Mouse (Mus musculus) lung, embryonic 15.5 days (tissue): ENCODE results near the gene Spred2. TPM values are rescaled to one million over a fixed set of nuclear protein-coding genes. Genes with fewer than 3 reads are reported as not detected.
A peak's percentile ranks its signal among the peaks of the same experiment; 100 is the strongest.

Experiments used
- ATAC-seq: fragments of 200-750 bp; cut with Nextera tagmentation; 2 replicates; pipeline ENCODE4 v1.8.0; 2017; ENCODE audit warnings: moderate number of reproducible peaks, borderline replicate concordance; ENCODE audit not compliant: low FRiP score, low TSS enrichment; ENCODE audit errors: extremely low read depth
- H3K27ac ChIP-seq: fragments of 300-500 bp; sonication (generic); 2 replicates; pipeline ENCODE4 v1.5.1; 2015; ENCODE audit warnings: moderate library complexity, mild to moderate bottlenecking, inconsistent platforms
- H3K27me3 ChIP-seq: fragments of 300-500 bp; sonication (generic); 2 replicates; pipeline ENCODE4 v1.6.1; 2015; ENCODE audit warnings: inconsistent platforms
- H3K36me3 ChIP-seq: fragments of 300-500 bp; sonication (generic); 2 replicates; pipeline ENCODE4 v1.6.1; 2015; ENCODE audit warnings: inconsistent platforms
- H3K4me1 ChIP-seq: fragments of 300-500 bp; sonication (generic); 2 replicates; pipeline ENCODE4 v1.6.1; 2015; ENCODE audit warnings: inconsistent platforms
- H3K4me2 ChIP-seq: fragments of 300-500 bp; sonication (generic); 2 replicates; pipeline ENCODE4 v1.6.1; 2015; ENCODE audit warnings: inconsistent platforms, mild to moderate bottlenecking, moderate library complexity
- H3K4me3 ChIP-seq: fragments of 300-500 bp; sonication (generic); 2 replicates; pipeline ENCODE4 v1.5.1; 2015; ENCODE audit warnings: mild to moderate bottlenecking, inconsistent platforms
- H3K9ac ChIP-seq: fragments of 300-500 bp; sonication (generic); 2 replicates; pipeline ENCODE4 v1.6.1; 2015; ENCODE audit warnings: inconsistent platforms
- H3K9me3 ChIP-seq: fragments of 300-500 bp; sonication (generic); 2 replicates; pipeline ENCODE4 v1.6.1; 2016; ENCODE audit warnings: inconsistent platforms
- WGBS: fragments of 180-500 bp; shearing (Covaris S2); methylation state at CpG from one replicate; pipeline ENCODE4 v1.1.7; 2015; 5-methylcytosine and 5-hydroxymethylcytosine counted together
- polyA plus RNA-seq: library from polyadenylated mRNA; unstranded; fragments of >200 nt; fragmentation: Nextera tagmentation; extraction: Ambion mirVana; gene quantifications from 2 replicates; pipeline ENCODE4 v1.2.1, GENCODE M21; 2015

Gene Spred2
- polyA plus RNA-seq, 1 experiment from 2014 or later, result 6.3 TPM

DNA sequence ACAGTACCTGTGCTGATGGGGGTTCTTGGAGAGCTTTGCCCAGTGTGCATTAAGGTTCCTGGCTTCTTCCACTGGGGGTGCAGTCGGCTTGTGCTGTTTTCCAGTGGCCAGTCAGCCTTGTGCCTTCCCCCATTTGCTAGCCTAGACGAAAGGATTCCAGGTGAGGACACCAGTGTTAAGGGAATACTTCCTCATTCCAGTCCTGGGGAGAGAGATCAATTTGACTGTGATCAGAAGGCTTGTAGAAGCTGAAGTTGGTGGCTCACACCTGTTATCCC lies 2.6 kb downstream of the Spred2 start:
- H3K4me3 ChIP-seq, result peak overlapping the region; percentile 90; the same call in 1 of the 2 replicates
- no peaks in the 10 kb centered on the region for H3K36me3 ChIP-seq
- no peak for ATAC-seq
- WGBS, result 47% methylated on average over 2 of the region's 2 CpGs
- peak overlapping the region; percentile 90 for H3K4me2 ChIP-seq
- H3K9me3 ChIP-seq, result no peaks in the 10 kb centered on the region
- H3K4me1 ChIP-seq, result peaks cover 21% of the 10 kb centered on the region
- no peaks in the 10 kb centered on the region for H3K27me3 ChIP-seq
- no peak overlapping the region for H3K9ac ChIP-seq
- no peak overlapping the region for H3K27ac ChIP-seq

DNA sequence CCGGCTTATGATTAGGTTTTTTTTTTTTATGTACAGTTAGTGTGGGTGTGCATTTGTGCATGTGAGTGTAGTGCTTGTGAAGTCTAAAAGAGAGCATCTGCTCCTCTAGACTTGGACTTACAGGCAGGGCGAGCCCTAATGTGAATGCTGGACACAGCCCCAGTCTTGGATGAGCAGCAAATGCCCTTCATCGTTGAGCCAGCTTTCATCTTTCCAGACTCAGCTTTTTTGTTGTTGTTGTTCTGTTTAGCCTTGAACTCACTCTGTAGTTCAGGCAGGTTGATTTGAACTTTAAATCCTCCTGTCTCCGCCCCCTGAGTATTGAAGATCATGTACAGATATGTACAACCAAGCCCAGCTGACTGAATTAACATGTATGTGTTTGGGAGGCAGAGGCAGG lies 4.5 kb downstream of the Spred2 start:
- Histone ChIP-seq H3K9ac (no peak overlapping the region), H3K36me3 (no peaks in the 10 kb centered on the region), H3K4me3 (no peak overlapping the region), H3K27me3 (no peaks in the 10 kb centered on the region), H3K4me1 (peaks cover 21% of the 10 kb centered on the region), H3K27ac (no peak overlapping the region), H3K4me2 (no peak overlapping the region), H3K9me3 (no peaks in the 10 kb centered on the region)
- no peak for ATAC-seq
- WGBS, result 90% methylated on average over 4 of the region's 4 CpGs

DNA sequence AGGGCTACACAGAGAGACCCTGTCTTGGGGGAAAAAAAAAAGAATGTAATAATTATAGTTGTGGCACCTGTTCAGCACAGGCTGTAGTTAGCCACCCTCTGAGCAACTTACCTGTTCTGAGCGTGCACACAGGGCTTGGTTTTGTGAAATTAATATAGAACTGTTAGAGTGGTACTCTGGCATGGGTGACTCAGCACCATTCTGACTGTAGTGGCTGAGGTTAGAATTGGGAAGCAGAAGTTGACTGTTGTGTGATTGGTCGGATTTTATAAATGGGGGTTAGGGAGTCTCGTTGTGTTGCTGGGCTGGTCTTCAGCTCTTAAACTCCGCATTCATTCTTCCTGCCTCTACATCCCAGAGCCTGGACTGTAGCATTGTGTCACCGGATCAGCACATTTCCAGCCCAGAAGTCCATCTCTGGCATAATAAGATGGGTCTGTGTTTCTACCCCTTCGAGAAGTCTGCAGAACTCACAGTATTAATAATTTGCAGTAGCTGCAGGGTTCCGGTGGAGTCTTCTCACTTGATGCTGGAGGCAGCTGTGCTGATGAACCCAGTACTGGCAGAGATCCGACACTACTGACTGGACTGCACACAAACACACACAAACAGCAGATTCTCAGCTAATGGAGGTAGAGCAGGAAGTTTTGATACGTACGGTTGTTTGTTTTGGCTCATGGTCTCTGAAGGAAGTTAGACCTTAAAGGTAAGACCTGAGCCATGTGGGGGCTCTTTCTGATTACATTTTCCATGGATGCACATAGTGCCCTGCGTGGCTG lies 5.1 kb downstream of the Spred2 start:
- Histone ChIP-seq H3K27ac (no peak overlapping the region), H3K9ac (no peak overlapping the region), H3K9me3 (no peaks in the 10 kb centered on the region), H3K4me1 (peaks cover 21% of the 10 kb centered on the region), H3K4me3 (no peak overlapping the region), H3K4me2 (no peak overlapping the region), H3K36me3 (no peaks in the 10 kb centered on the region), H3K27me3 (no peaks in the 10 kb centered on the region)
- 63% methylated on average over 11 of the region's 11 CpGs for WGBS
- no peak for ATAC-seq

DNA sequence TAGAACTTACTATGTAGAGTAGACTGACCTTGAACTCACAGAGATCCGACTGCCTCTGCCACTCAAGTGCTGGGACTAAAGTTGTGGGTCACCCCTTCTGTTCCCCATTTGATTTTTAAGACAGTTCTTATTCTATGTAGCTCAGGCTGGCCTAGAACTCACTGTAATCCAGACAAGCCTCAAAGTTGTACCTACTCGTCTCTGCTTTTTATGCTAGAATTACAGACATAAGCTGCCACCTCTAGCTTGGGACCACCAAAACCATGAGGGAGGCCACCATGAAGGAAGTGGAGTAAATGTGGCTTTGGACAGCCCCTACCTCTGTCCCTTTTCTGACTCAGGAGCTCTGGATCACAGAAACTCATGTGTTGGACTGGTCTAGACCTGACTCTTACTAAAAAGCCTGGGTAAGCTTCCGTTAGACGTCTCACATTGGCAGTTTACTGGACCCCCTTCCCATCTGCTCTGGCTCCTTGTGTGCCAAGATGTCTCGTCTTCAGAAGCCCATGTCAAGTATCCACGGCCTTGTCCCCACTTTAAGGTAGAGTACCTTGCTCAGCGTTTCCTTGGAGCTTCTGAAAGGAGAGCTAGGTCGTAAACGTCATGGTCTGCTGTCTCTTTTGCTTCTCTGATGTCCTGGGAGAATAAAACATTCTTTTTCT lies 7.5 kb downstream of the Spred2 start:
- 89% methylated on average over 9 of the region's 9 CpGs for WGBS
- Histone ChIP-seq H3K27ac (no peak overlapping the region), H3K9ac (no peak overlapping the region), H3K4me2 (no peak overlapping the region), H3K36me3 (no peaks in the 10 kb centered on the region), H3K27me3 (peaks cover 3% of the 10 kb centered on the region; the same call in 1 of the 2 replicates), H3K4me1 (peaks cover 23% of the 10 kb centered on the region), H3K4me3 (no peak overlapping the region), H3K9me3 (no peaks in the 10 kb centered on the region)
- ATAC-seq, result no peak

DNA sequence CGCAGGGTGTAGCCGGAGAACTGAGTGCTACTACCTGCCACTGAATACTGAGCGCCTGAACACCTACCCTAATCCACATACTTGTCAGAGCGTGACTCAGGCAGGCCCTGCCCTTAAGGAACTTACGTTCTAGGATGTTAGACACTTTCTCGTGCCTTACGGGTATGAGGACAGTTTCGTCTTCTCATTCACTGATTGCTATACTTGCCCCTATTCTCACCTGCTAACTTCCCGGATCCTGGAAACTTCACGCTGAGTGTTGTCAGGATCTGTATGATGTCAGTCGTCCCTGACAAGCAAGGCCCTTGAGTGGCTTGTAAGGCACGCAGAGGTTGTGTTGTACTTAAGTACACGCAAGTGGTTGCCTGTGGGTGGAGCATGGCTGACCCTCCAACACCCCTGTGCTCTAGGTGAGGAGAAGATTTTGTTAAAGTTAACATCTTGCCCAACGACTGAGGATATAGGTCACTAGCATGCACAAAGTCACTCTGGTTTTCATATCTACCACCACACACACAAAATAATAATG lies 8.9 kb downstream of the Spred2 start:
- no peak for ATAC-seq
- H3K36me3 ChIP-seq, result no peaks in the 10 kb centered on the region
- H3K4me2 ChIP-seq, result no peak overlapping the region
- no peak overlapping the region for H3K9ac ChIP-seq
- H3K4me1 ChIP-seq, result peaks cover 24% of the 10 kb centered on the region
- H3K27ac ChIP-seq, result no peak overlapping the region
- peaks cover 6% of the 10 kb centered on the region; the same call in 1 of the 2 replicates for H3K27me3 ChIP-seq
- no peaks in the 10 kb centered on the region for H3K9me3 ChIP-seq
- 76% methylated on average over 14 of the region's 14 CpGs for WGBS
- H3K4me3 ChIP-seq, result no peak overlapping the region

DNA sequence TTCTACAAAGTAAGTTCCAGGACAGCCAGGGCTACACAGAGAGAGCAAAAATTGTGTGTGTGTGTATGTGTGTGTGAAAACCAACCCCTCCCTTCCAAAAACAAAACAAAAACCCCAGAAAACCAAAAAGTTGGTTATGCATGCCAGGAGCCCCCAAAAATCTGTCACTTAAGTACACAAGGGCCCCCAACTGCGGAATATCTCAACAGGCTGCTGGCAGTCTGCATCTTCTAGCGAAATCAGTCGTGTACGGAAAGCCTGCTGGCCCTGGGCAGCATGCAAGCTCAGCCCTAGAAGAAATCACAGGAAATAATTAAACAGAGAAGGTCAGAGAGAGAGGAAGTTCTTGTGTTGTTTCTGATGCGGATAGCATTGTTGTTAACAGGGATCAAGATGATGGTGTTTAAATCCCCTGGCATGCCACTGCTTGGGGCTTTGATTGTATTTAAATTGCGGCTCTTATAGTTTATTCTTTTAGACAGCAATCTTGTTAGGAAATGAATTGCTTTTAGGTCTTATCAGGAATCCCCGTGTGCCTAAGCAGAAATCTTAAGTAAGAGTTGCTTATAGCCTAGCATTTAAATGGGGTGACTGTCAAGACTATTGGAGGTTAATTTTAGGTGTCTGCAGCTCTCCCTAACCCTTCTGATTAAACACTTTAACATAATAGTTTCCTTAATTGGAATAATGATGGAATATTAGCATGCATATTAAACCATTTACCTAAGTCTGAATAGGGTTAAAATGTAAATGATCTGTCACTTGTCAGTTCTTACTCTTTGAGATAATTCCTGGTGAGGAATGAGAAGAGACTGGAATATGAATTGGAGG lies 11.6 kb downstream of the Spred2 start:
- Histone ChIP-seq H3K9ac (no peak overlapping the region), H3K4me3 (no peak overlapping the region), H3K9me3 (no peaks in the 10 kb centered on the region), H3K36me3 (no peaks in the 10 kb centered on the region), H3K27ac (no peak overlapping the region), H3K27me3 (peaks cover 6% of the 10 kb centered on the region; the same call in 1 of the 2 replicates), H3K4me1 (peaks cover 17% of the 10 kb centered on the region), H3K4me2 (no peak overlapping the region)
- 35% methylated on average over 7 of the region's 7 CpGs for whole genome bisulfite sequencing
- ATAC-seq, result no peak

DNA sequence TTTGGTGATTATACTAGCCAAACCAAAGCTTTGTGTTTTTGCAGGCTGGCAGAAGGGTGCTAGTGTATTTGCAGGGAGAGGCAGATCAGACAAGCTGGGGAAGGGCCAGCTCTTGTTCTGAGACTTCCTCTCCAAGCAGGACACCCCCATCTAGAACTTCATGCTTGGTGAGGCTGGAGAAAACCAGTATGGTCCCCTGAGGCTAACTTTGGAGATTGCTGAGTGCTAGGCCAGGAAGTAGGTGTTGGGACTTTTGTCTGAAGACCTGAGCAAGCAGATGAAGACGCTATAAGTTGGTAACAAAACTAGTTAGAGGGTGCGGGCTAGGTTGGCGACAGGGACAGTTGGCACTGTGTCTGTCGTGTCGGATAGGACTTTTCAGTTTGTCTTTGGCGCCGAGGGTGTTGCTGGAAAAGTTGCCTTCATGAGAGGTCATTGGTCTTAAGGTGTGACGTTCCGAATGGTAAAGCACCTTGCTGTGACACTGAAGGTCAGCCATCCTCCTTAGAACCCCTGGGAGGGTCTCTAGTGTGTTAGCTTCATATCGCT lies 14.4 kb downstream of the Spred2 start:
- H3K4me1 ChIP-seq, result peaks cover 20% of the 10 kb centered on the region
- no peak overlapping the region for H3K9ac ChIP-seq
- no peak overlapping the region for H3K4me3 ChIP-seq
- H3K4me2 ChIP-seq, result no peak overlapping the region
- no peaks in the 10 kb centered on the region for H3K9me3 ChIP-seq
- H3K27ac ChIP-seq, result no peak overlapping the region
- WGBS, result 93% methylated on average over 10 of the region's 10 CpGs
- no peak for ATAC-seq
- H3K27me3 ChIP-seq, result peaks cover 6% of the 10 kb centered on the region; the same call in 1 of the 2 replicates
- no peaks in the 10 kb centered on the region for H3K36me3 ChIP-seq

DNA sequence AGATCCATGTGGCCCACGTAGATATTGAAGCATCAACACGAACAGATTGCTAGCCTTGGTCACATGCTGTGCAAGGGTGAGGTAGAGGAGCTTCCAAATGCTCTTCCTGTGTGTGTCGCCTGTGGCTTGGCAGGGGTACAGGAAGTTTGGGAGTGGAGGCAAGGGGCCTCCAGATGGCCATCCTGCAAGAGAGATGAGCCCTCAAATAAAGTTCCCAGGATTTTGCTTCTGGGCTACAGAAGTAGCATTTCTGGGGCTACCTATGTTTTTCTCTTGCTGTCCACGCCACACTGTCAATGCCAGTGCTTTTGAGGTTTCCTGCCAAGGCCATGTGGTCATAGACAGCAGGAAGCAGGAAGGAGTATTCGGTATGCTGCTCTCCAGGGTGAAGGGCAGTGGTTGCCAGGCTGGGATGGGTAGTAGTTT lies 15.1 kb downstream of the Spred2 start:
- Histone ChIP-seq H3K9ac (no peak overlapping the region), H3K27me3 (peaks cover 6% of the 10 kb centered on the region; the same call in 1 of the 2 replicates), H3K9me3 (no peaks in the 10 kb centered on the region), H3K4me2 (no peak overlapping the region), H3K27ac (no peak overlapping the region), H3K4me3 (no peak overlapping the region), H3K4me1 (peaks cover 20% of the 10 kb centered on the region), H3K36me3 (no peaks in the 10 kb centered on the region)
- no peak for ATAC-seq
- 56% methylated on average over 5 of the region's 5 CpGs for WGBS

DNA sequence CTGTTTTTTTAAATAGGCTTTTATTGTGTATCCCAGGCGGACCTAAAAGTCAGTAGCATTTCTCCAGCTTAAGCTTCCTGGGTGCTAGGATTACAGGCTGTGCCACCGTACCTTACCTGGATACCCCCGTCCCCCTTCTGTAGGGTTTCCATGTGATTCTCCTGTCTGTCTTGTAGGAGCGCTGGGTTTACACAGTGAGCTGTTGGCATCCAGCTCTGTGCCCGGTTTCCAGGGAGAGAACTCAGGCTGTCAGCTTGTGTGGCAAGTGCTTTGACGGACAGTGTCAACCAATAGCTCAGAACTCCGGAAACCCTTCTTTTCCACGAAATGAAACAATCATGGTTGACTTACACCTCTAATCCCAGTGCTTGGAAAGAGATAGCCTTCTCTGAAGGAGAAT lies 15.7 kb downstream of the Spred2 start:
- no peak overlapping the region for H3K4me3 ChIP-seq
- no peak for ATAC-seq
- H3K36me3 ChIP-seq, result no peaks in the 10 kb centered on the region
- H3K27me3 ChIP-seq, result peaks cover 4% of the 10 kb centered on the region; the same call in 1 of the 2 replicates
- H3K9ac ChIP-seq, result no peak overlapping the region
- H3K4me1 ChIP-seq, result peaks cover 20% of the 10 kb centered on the region
- H3K9me3 ChIP-seq, result no peaks in the 10 kb centered on the region
- no peak overlapping the region for H3K27ac ChIP-seq
- H3K4me2 ChIP-seq, result no peak overlapping the region
- WGBS, result 85% methylated on average over 8 of the region's 8 CpGs

DNA sequence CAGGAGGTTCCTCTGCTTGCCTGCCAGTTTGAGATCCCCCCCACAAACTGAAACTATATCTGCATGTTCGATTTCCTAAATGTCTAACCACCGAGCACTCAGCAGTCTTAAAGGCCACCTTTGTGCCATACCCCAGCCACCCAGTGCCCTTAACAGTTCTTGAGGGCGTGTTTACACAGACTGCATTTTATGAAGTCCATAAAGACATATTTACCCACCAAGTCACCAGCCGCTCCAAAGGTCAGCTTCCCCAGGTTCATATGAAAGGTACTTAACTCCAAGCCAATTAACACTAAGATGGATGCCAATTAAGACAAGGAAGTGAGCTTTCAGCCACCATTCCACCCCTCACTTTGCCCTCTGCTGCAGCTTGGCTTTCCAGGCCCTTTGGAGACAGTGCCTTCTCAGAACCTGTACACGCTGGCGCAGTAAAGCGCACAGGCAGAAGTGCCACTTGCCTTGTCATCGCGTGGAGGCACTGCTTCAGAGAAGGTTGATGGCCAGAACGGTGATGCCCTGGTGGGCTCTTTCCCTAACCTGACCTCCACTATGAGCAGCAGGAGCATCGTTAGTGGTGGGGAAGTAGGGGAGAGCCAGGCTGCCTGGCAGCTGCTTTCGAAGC lies 17.1 kb downstream of the Spred2 start:
- Histone ChIP-seq H3K27me3 (peaks cover 3% of the 10 kb centered on the region; the same call in 1 of the 2 replicates), H3K9ac (no peak overlapping the region), H3K4me2 (no peak overlapping the region), H3K9me3 (no peaks in the 10 kb centered on the region), H3K4me3 (no peak overlapping the region), H3K4me1 (peaks cover 14% of the 10 kb centered on the region), H3K36me3 (no peaks in the 10 kb centered on the region), H3K27ac (no peak overlapping the region)
- no peak for ATAC-seq
- WGBS, result 74% methylated on average over 12 of the region's 12 CpGs

DNA sequence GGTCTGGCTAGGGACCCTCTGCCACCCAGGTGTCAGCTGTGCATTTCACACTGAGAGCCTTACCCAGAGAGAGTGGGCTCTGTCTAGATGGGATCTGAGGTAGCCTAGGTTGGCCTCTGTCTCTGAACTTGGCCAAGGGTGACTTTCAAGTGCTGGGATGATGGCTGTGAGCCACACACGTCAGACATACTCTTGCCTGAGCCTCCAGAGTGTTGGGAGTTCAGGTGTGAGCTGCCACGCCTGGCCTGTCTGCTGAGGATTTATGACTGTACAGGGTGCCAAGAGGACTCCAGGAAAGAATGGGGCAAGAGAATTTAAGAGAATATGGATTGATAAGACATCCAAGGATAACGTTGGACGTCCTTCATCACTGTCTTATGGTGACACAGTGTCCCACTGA lies 17.8 kb downstream of the Spred2 start:
- Histone ChIP-seq H3K9me3 (no peaks in the 10 kb centered on the region), H3K4me3 (no peak overlapping the region), H3K4me2 (no peak overlapping the region), H3K4me1 (0 out of 2 replicates have a peak, but pooled peaks cover 7% of the 10 kb centered on the region), H3K9ac (no peak overlapping the region), H3K27ac (no peak overlapping the region), H3K36me3 (no peaks in the 10 kb centered on the region), H3K27me3 (peaks cover 3% of the 10 kb centered on the region; the same call in 1 of the 2 replicates)
- 70% methylated on average over 4 of the region's 4 CpGs for WGBS
- ATAC-seq, result peak; percentile 31; the same call in 1 of the 2 replicates
